Mouse (Mus musculus) megakaryocyte, embryonic 14.5 days (primary cell): ENCODE results near the gene Tcea2. TPM values are rescaled to one million over a fixed set of nuclear protein-coding genes. Genes with fewer than 3 reads are reported as not detected.

ENCODE experiments used
- H3K27me3 ChIP-seq: replicated peaks from 2 replicates; pipeline ENCODE3; 2012; ENCODE audit warnings: inconsistent platforms
- H3K36me3 ChIP-seq: replicated peaks from 2 replicates; pipeline ENCODE3; 2012; ENCODE audit warnings: low read length, inconsistent platforms, mixed read lengths
- H3K4me1 ChIP-seq: 2 replicates; pipeline ENCODE4 v1.6.1; 2012; ENCODE audit warnings: inconsistent platforms
- H3K4me3 ChIP-seq: replicated peaks from 2 replicates; pipeline ENCODE3; 2012; ENCODE audit warnings: moderate library complexity, mild to moderate bottlenecking, inconsistent platforms
- H3K9me3 ChIP-seq: 2 replicates; pipeline ENCODE4 v1.6.1; 2012; ENCODE audit warnings: inconsistent platforms
- FLI1 ChIP-seq: IDR thresholded peaks from 2 replicates; pipeline ENCODE4 v1.6.1; 2012; ENCODE audit warnings: low read length, inconsistent platforms, mixed read lengths
- GATA1 ChIP-seq: IDR thresholded peaks from 3 replicates; pipeline ENCODE4 v1.6.1; 2012; ENCODE audit warnings: mixed read lengths, low read length, inconsistent platforms, borderline replicate concordance
- polyA plus RNA-seq: library from polyadenylated mRNA; stranded (reverse); fragments of >175 nt; gene quantifications from 2 replicates; pipeline ENCODE4 v1.2.3, GENCODE M21; 2012; ENCODE audit warnings: low replicate concordance; ENCODE audit not compliant: insufficient read depth

The Tcea2 gene
- polyA plus RNA-seq, 1 experiment = 1.1 TPM

- TF ChIP-seq FLI1 (no peak), GATA1 (no peak)
- no peaks in the 10 kb centered on the region for H3K36me3 ChIP-seq
- H3K9me3 ChIP-seq = no peaks in the 10 kb centered on the region
- peaks cover 51% of the 10 kb centered on the region for H3K27me3 ChIP-seq
- peaks cover 44% of the 10 kb centered on the region for H3K4me1 ChIP-seq
- H3K4me3 ChIP-seq = peak overlapping the region; percentile 28
These were observed 16.8 kb downstream of the Tcea2 start for GRCm38 (mm10) chr2:181696801-181697420.

DNA sequence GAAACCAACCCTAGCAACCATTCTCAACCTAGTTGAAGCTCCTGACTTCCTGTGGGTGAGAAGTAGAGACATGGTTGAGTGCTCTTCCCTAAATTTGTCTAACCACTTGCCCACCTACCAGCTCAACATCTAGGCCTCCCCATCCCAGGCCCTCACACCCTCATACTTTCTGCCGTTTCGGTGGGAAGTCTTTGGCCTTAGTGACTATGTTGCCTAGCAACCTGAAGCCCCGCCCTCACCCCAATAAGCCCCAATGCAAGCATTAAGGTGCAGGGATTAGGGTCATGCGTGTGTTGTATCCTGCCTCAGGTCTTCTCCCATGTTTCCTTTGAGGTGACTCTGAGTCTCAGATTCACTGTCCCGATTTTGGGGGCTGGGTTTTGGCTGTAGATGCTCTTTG lies 18.1 kb downstream of the Tcea2 start, which contains the start of gene Lkaaear1:
Gene Lkaaear1 (minus strand): TSS at position 202 of the 400 bp plus-strand sequence.
- no peak for TF ChIP-seq FLI1
- no peak for TF ChIP-seq GATA1

GRCm38 (mm10) chr2:181706668-181707067 lies 26.6 kb downstream of the Tcea2 start:
- TF ChIP-seq FLI1 (no peak), GATA1 (no peak)
- Histone ChIP-seq H3K36me3 (no peaks in the 10 kb centered on the region), H3K9me3 (no peaks in the 10 kb centered on the region), H3K4me3 (no peak overlapping the region), H3K4me1 (0 out of 2 replicates have a peak, but pooled peaks cover 4% of the 10 kb centered on the region), H3K27me3 (peaks cover 8% of the 10 kb centered on the region)

More for the DNA sequence above, 18.1 kb downstream of the Tcea2 start, which contains the start of gene Lkaaear1:
- Histone ChIP-seq H3K9me3 (no peaks in the 10 kb centered on the region), H3K27me3 (peaks cover 41% of the 10 kb centered on the region), H3K36me3 (no peaks in the 10 kb centered on the region), H3K4me3 (peak within 1 kb of the TSS; percentile 28), H3K4me1 (peaks cover 31% of the 10 kb centered on the region)

- H3K9me3 ChIP-seq = no peaks in the 10 kb centered on the region
- no peak overlapping the region for H3K4me3 ChIP-seq
- peaks cover 18% of the 10 kb centered on the region for H3K4me1 ChIP-seq
- TF ChIP-seq FLI1 = no peak
- no peak for TF ChIP-seq GATA1
- H3K36me3 ChIP-seq = no peaks in the 10 kb centered on the region
- peaks cover 48% of the 10 kb centered on the region for H3K27me3 ChIP-seq
These were observed 33.6 kb downstream of the Tcea2 start for GRCm38 (mm10) chr2:181713749-181714148.

GRCm38 (mm10) chr2:181714903-181715326 lies 34.8 kb downstream of the Tcea2 start, which contains the start of gene Oprl1:
Oprl1 (plus strand) TSS chr2:181715016.
- Histone ChIP-seq H3K27me3 (peaks cover 55% of the 10 kb centered on the region), H3K4me3 (peak within 1 kb of the TSS; percentile 11), H3K4me1 (peaks cover 14% of the 10 kb centered on the region), H3K36me3 (no peaks in the 10 kb centered on the region), H3K9me3 (no peaks in the 10 kb centered on the region)
- no peak for TF ChIP-seq GATA1
- no peak for TF ChIP-seq FLI1

DNA sequence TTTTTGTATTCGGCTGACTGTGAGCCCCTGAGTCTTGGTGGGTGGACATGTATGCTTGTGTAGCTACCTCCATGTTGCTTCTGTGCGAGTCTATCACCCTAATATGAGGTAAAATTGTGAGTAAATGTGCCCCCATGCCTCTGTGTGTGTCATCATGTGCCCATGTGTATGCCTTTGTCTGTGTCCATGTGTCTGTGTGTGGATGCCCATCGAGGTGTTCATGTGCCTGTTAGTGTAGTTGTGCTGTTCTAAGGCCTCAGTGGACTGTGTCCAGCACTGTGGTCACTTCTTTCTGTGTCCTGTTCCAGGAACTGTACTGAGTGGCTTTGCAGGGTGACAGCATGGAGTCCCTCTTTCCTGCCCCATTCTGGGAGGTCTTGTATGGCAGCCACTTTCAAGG lies 35.3 kb downstream of the Tcea2 start:
- Histone ChIP-seq H3K27me3 (peaks cover 57% of the 10 kb centered on the region), H3K9me3 (no peaks in the 10 kb centered on the region), H3K36me3 (no peaks in the 10 kb centered on the region), H3K4me3 (no peak overlapping the region), H3K4me1 (peaks cover 14% of the 10 kb centered on the region)
- TF ChIP-seq FLI1 = no peak
- TF ChIP-seq GATA1 = no peak

- Histone ChIP-seq H3K4me3 (no peak overlapping the region), H3K36me3 (no peaks in the 10 kb centered on the region), H3K4me1 (peaks cover 14% of the 10 kb centered on the region), H3K9me3 (no peaks in the 10 kb centered on the region), H3K27me3 (peaks cover 57% of the 10 kb centered on the region)
- TF ChIP-seq FLI1 (no peak), GATA1 (no peak)
These were observed 36.9 kb downstream of the Tcea2 start for GRCm38 (mm10) chr2:181716991-181717390.

DNA sequence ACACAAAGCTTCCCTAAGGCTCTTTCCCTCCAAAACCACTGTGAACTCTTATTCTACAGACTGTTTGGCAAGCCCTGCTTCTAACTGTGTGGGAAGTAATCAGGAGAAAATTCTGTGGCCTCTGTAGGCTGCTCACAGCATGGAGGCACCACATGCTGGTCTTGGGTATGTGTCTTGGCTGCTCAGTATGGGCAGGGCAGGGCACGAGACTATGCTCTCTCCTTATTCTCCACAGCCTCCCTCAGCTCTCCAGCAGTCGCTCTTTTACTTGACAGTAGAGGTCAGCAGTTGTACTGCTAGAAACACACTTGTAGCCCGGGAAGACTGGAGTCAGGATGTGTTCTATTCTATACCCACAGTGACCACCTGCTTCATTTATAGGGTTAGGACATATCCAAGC lies 40.0 kb downstream of the Tcea2 start:
- Histone ChIP-seq H3K36me3 (no peaks in the 10 kb centered on the region), H3K9me3 (no peaks in the 10 kb centered on the region), H3K4me1 (peaks cover 6% of the 10 kb centered on the region), H3K4me3 (no peak overlapping the region), H3K27me3 (peaks cover 40% of the 10 kb centered on the region)
- TF ChIP-seq GATA1 (no peak), FLI1 (no peak)

GRCm38 (mm10) chr2:181721200-181721599 lies 41.1 kb downstream of the Tcea2 start:
- H3K27me3 ChIP-seq = peaks cover 34% of the 10 kb centered on the region
- H3K36me3 ChIP-seq = no peaks in the 10 kb centered on the region
- H3K4me1 ChIP-seq = no peaks in the 10 kb centered on the region; the same call in 1 of the 2 replicates
- no peak for TF ChIP-seq FLI1
- no peak for TF ChIP-seq GATA1
- H3K9me3 ChIP-seq = no peaks in the 10 kb centered on the region
- no peak overlapping the region for H3K4me3 ChIP-seq

DNA sequence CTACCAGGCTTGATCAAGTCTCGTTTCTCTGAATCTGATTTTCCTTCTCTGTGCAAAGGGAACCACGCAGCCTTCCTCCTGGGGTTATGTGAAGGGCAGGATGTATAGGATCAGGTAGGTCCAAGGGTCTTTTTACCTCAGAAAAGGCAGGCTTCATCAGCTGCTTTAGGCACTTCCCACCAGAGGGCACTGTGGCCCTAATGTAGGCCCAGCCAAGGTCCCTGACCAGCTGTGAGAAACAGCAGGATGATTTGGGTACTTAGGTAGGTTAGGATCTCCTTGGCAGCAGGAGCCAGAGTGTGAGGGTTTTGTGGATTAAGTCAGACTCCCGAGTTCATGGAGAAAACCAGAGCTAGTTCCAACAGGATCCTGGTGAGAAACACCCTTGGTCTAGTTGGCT lies 42.1 kb downstream of the Tcea2 start:
- H3K4me3 ChIP-seq = no peak overlapping the region
- no peaks in the 10 kb centered on the region for H3K36me3 ChIP-seq
- peaks cover 28% of the 10 kb centered on the region for H3K27me3 ChIP-seq
- no peaks in the 10 kb centered on the region; the same call in 1 of the 2 replicates for H3K4me1 ChIP-seq
- TF ChIP-seq FLI1 = no peak
- no peaks in the 10 kb centered on the region for H3K9me3 ChIP-seq
